Mouse (Mus musculus): ENCODE results near the gene Sco2.
A peak's percentile ranks its signal among the peaks of the same experiment; 100 is the strongest.

Gene Sco2

GRCm38 (mm10) chr15:89373027-89373761 is 452 bp downstream of the Sco2 start:
- peak; percentile 82 for DNase-seq (ENCODE audit: low spot score)

GRCm38 (mm10) chr15:89372536-89372935 is 1.1 kb downstream of the Sco2 start:
- DNase-seq (ENCODE audit: low spot score), result no peak

GRCm38 (mm10) chr15:89372068-89372467 is 1.6 kb downstream of the Sco2 start:
- DNase-seq (ENCODE audit: low spot score), result no peak

GRCm38 (mm10) chr15:89365141-89365551 is 8.5 kb downstream of the Sco2 start:
- DNase-seq (ENCODE audit: low spot score), result no peak

GRCm38 (mm10) chr15:89363051-89363450 is 10.6 kb downstream of the Sco2 start:
- DNase-seq (ENCODE audit: low spot score), result no peak

- DNase-seq (ENCODE audit: low spot score), result no peak
Measured at GRCm38 (mm10) chr15:89358784-89359183, 14.9 kb downstream of the Sco2 start.

- DNase-seq (ENCODE audit: low spot score), result peak; percentile 71
Measured at GRCm38 (mm10) chr15:89356372-89356771, 17.3 kb downstream of the Sco2 start.

- DNase-seq (ENCODE audit: low spot score), result peak; percentile 96
Measured at GRCm38 (mm10) chr15:89355241-89356187, 18.1 kb downstream of the Sco2 start, which contains the start of the genes Lmf2 and Ncaph2. TSS of gene Lmf2 (minus strand) at chr15:89355659. TSS of gene Ncaph2 (plus strand) at chr15:89355719.

GRCm38 (mm10) chr15:89354455-89354854 is 19.2 kb downstream of the Sco2 start:
- DNase-seq (ENCODE audit: low spot score), result no peak

GRCm38 (mm10) chr15:89353837-89354236 is 19.8 kb downstream of the Sco2 start:
- no peak for DNase-seq (ENCODE audit: low spot score)

- no peak for DNase-seq (ENCODE audit: low spot score)
Measured at GRCm38 (mm10) chr15:89352795-89353194, 20.9 kb downstream of the Sco2 start.

- no peak for DNase-seq (ENCODE audit: low spot score)
Measured at GRCm38 (mm10) chr15:89352054-89352453, 21.6 kb downstream of the Sco2 start.

- no peak for DNase-seq (ENCODE audit: low spot score)
Measured at GRCm38 (mm10) chr15:89351302-89351701, 22.3 kb downstream of the Sco2 start.

- DNase-seq (ENCODE audit: low spot score), result no peak
Measured at GRCm38 (mm10) chr15:89350447-89350846, 23.2 kb downstream of the Sco2 start.

- no peak for DNase-seq (ENCODE audit: low spot score)
Measured at GRCm38 (mm10) chr15:89343325-89343724, 30.3 kb downstream of the Sco2 start.

GRCm38 (mm10) chr15:89341678-89342077 is 32.0 kb downstream of the Sco2 start:
- DNase-seq (ENCODE audit: low spot score), result no peak

- DNase-seq (ENCODE audit: low spot score), result no peak
Measured at GRCm38 (mm10) chr15:89340136-89340535, 33.5 kb downstream of the Sco2 start.

- no peak for DNase-seq (ENCODE audit: low spot score)
Measured at GRCm38 (mm10) chr15:89339696-89340095, 34.0 kb downstream of the Sco2 start.

- DNase-seq (ENCODE audit: low spot score), result no peak
Measured at GRCm38 (mm10) chr15:89336422-89336821, 37.2 kb downstream of the Sco2 start.

GRCm38 (mm10) chr15:89334774-89335537 is 38.7 kb downstream of the Sco2 start:
- DNase-seq (ENCODE audit: low spot score), result no peak

- no peak for DNase-seq (ENCODE audit: low spot score)
Measured at GRCm38 (mm10) chr15:89334271-89334670, 39.4 kb downstream of the Sco2 start, which contains the start of gene Miox. TSS of gene Miox (plus strand) at chr15:89334398.

- DNase-seq (ENCODE audit: low spot score), result no peak
Measured at GRCm38 (mm10) chr15:89326441-89326840, 47.2 kb downstream of the Sco2 start.
